Mouse (Mus musculus): ENCODE results near the gene Gm20388.
"Not testable (repeated sequence)": the region's sequence is repeated elsewhere in the genome, so short reads cannot be mapped to it uniquely, and the experiment has no call there.

Gene Gm20388

DNA sequence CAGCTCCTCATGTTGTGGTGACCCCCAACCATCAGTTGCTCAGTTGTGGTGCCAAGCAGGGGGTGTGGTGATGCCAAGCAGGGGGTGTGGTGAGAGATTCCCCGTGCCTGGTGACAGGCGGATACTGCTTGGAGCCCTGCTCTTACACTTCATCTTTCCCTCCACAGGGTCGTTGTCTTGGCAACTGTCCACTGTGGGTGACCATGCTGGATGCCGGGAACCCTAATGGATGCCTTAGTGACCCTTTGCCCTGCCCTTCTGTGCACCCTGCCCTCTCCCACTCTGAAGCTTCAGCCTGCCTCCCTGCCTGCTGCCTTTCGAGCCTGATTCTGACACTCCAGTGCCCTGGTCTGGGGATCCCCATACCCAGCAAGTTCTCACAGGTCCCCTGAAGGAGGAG lies 427.0 kb downstream of the Gm20388 start:
- no peak for DNase-seq (ENCODE audit: low spot score)

DNA sequence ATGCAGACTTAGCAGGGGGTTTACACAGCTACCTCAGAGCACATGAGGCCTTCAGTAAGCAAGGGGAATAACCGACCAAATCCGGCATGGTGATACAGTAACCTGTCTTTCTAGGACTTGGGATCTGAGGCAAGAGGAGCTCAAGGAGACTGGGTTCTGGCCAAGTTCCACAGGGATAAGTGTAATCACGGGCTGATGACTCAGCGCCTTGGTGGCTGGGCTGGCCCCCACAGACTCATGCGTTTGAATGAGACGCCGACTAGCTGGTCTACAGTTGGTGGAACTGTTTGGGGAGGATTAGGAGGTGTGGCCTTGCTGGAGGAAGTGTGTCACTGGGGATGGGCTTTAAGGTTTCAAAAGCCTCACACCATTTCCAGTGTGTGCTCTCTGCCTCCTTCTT lies 428.0 kb downstream of the Gm20388 start:
- peak; percentile 57 for DNase-seq (ENCODE audit: low spot score)

DNA sequence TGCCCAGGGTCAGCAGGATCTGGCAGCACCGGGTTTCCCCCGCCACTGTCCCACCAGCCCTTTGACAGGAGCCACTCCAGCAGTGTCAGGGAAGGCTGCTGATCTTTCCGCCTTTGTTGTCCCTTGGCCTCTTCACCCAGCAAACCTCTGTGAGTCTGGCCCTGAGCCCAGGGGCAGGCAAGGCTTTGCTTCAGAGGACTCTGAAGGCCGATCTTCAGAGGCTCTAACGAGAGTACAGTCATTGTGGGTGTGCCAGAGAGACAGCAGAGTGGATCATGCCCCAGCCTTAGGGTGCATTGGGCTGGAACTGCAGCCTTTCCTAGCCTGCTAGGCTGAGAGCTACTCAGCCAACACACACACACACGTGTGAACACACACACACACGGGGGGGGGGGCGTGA lies 429.1 kb downstream of the Gm20388 start:
- DNase-seq (ENCODE audit: low spot score) = peak; percentile 69

DNA sequence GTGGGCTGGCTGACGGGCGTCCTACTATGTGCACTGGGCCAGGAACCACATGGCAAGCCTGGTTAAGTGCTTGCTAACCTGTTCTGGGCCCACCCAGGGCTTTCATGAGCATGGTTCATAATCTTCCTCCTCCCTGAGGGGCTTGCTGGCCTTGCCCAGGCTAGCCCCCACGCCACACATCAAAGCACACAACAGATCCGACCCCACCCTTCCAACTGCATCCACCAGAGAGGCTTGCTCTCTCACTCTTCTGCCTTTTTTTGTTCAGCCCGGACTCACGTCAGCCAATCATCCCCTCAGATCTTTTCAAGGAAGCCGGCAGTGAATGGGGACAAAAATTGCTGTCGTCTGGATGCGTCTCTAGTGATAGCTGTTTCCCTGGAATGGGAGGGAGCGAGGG lies 430.5 kb downstream of the Gm20388 start:
- no peak for DNase-seq (ENCODE audit: low spot score)

- peak; percentile 85 for DNase-seq (ENCODE audit: low spot score)
Observed at GRCm38 (mm10) chr8:120342847-120343548, 432.4 kb downstream of the Gm20388 start.

DNA sequence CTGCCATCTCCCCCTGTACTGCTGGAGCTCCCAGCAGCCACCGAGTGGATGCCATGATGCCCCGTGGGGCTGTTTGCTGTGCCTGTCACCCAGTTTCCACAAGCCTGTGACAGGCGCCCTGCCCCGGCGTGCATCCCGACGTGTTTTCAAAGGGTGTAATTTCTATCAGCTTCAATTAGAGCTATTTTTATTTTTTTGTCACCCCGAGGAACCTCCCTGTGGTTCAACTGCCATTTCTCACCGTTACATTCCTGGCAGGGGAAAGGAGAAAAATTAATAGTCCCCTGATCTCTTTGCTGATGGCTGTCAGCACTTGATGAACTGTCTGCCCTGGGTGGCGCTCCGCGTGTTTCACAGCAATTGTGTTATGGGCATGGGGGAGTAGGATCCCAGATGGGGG lies 432.9 kb downstream of the Gm20388 start:
- no peak for DNase-seq (ENCODE audit: low spot score)

GRCm38 (mm10) chr8:120344166-120344565 lies 433.5 kb downstream of the Gm20388 start:
- no peak for DNase-seq (ENCODE audit: low spot score)

GRCm38 (mm10) chr8:120344583-120344982 lies 433.9 kb downstream of the Gm20388 start:
- DNase-seq (ENCODE audit: low spot score) = no peak

GRCm38 (mm10) chr8:120347734-120348341 lies 437.2 kb downstream of the Gm20388 start:
- peak; percentile 90 for DNase-seq (ENCODE audit: low spot score)

GRCm38 (mm10) chr8:120348922-120349321 lies 438.3 kb downstream of the Gm20388 start:
- no peak for DNase-seq (ENCODE audit: low spot score)

DNA sequence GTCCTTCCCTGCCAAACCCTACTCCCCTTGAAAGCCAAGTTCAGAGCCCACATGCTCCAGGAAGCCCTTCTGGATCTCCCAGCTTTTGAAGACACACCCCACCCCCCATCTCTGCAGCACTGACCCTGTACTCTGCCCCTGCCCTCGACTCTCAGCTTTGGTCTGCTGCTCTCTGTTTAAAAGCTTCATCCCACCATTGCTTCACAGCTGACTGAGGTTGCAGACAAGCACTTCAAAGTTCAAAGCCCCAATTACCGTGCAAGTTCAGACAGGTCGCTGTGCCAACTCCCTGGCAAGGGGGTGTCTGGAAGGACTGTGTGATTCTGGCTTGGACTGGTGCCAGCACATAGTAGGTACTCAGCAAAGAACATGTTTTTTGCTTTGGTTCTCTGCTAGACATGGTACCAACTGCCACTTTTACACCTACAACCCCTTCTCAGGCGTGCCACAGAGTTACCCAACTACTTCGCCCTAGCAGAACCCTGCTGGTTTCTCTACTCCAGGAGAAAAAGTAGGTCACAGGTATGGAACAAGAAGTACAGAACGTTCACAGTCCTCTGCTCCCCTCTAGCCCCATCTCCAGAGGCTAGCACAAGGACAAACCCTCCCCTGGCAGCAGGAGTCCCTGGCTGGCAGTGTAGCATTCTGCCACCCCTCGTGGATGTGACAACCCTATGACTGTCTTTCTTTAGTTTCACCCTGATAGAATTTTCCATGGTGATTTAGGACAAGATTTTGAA lies 440.9 kb downstream of the Gm20388 start:
- no peak for DNase-seq (ENCODE audit: low spot score)

- DNase-seq (ENCODE audit: low spot score) = no peak
Observed at GRCm38 (mm10) chr8:120352096-120352495, 441.5 kb downstream of the Gm20388 start.

DNA sequence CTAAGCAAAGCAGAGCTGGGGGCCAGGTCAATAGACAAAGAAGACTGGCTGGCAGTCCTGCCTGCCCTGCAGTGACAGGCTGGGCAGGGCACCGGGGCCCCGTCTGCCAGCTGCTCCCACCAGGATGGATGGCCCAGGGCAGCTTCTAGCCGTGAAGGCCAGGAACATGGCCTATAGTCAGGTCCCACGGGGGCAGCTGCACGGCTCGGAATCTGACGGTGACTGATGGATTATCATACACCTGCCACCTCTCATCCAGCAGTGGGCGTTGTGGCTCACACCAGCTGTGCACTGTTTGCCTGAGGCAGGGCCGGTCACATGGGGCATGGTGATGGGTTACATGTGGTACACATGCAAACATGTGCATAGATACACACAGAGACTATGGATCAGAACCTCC lies 445.4 kb downstream of the Gm20388 start:
- DNase-seq (ENCODE audit: low spot score) = no peak

- DNase-seq (ENCODE audit: low spot score) = no peak
Observed at GRCm38 (mm10) chr8:120357504-120357903, 446.9 kb downstream of the Gm20388 start.

DNA sequence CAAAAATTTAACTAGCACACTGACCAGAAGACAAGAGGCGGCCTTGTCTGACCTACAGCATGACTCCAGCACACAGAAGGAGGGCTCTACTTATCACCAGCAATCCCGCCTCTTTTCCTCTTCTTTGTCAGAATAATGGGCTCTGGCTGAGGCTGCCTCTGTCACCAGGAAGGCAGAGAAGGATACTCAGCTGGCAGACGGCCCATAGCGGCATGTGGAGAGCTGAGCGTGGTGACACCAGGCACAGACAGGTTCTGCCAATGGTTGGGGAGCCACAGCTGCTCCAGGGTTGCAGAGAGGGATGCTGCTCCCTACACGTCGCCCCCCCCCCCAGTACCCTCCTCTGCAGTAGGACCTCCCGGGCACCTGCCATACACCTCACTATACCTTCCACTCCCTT lies 450.7 kb downstream of the Gm20388 start:
- DNase-seq (ENCODE audit: low spot score) = peak; percentile 76

DNA sequence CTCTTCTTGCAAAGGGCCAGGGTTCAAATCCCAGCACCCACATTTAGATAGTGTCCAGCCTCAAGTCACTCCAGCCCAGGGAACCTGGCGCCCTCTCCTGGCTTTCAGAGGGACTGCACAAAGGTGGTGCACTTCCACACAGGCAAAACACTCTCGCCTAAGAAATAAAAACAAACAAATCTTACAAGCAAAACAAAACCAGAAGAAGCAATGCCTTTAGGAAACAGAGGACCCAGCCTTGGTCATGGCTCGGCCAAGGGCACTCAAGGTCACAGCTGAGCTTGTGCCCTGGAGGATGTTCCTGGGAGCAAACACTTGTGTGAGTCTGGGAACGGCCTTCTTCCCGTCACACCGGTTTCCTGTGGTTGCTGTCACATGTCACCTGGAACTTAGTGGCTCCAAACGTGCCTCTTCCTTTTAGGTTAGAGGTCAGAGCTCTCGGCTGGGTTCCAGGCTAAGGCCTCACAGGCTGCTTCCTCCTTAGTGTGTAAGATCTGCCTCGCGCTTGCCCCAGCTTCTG lies 453.0 kb downstream of the Gm20388 start:
- DNase-seq (ENCODE audit: low spot score) = no peak

GRCm38 (mm10) chr8:120364093-120364725 lies 453.6 kb downstream of the Gm20388 start:
- no peak for DNase-seq (ENCODE audit: low spot score)

GRCm38 (mm10) chr8:120366840-120367239 lies 456.2 kb downstream of the Gm20388 start:
- no peak for DNase-seq (ENCODE audit: low spot score)

- DNase-seq (ENCODE audit: low spot score) = not testable (repeated sequence)
Observed at GRCm38 (mm10) chr8:120368191-120368590, 457.6 kb downstream of the Gm20388 start.

DNA sequence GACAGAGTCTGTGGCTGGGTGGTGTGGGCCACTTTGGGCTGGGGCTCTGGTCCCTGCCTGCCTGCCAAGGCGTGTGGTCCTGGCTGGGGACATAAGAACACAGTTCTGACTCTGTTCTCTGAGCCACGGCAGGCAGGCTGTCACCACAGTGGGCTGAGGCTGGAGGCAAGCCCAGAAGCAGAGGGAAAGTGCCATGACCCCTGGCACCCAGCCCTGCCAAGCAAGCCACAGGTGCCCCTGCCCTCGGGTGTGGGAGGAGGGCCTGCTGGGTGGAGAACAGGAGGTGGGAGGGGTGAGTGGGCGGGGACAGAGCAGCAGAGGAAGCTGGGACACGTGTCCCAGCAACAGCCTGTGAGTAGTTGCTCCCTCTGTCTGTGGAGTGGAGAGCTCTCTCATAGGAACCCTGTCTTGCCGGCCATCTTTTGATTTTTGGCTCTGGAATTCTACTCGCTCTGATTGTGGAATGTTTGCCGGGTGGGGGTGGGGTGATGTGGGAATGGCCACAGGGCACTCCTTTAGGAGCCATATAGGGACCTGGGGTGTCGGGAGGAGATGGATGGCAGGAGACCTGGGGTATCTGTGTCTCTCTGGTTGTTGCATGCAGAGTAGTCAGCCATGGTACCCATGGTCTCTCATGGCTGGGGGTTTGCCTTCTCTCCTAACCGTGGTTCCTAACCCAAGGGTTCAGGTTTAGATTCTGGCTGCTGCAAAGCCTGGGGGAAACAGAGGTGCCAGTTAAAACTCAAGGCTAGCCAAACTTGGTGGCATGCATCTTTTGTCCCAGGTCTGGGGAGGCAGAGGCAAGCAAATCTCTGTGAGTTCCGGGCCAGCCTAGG lies 458.4 kb downstream of the Gm20388 start:
- DNase-seq (ENCODE audit: low spot score) = peak; percentile 98

GRCm38 (mm10) chr8:120369956-120370355 lies 459.3 kb downstream of the Gm20388 start:
- DNase-seq (ENCODE audit: low spot score) = peak; percentile 81

All from MN1 (cell line).